Mouse (Mus musculus): ENCODE measurements at regions not wholly inside any gene's neighbourhood (a gene's known extent, or its start where the extent isn't known, plus 50 kb on each side); places are given as distances from the start of the nearest gene placed in this dataset.

GRCm38 (mm10) chr16:30895021-30895420 lies 186.2 kb downstream of the Xxylt1 start:
- no peak for ATAC-seq (ENCODE audit: insufficient read depth, low FRiP score, low TSS enrichment)
- H3K9ac ChIP-seq (ENCODE audit: low read length), result no peak overlapping the region
- DNase-seq (ENCODE audit: low spot score), result no peak
- WGBS, result 91% methylated on average over 4 of the region's 4 CpGs
- H3K9me3 ChIP-seq (ENCODE audit: control insufficient read depth, low read length), result no peaks in the 10 kb centered on the region
- H3K4me1 ChIP-seq (ENCODE audit: control insufficient read depth, insufficient read depth, low read length), result no peaks in the 10 kb centered on the region
- H3K36me3 ChIP-seq (ENCODE audit: control insufficient read depth, insufficient read depth, low read length), result no peaks in the 10 kb centered on the region
- H3K27ac ChIP-seq (ENCODE audit: low read depth, low read length), result no peak overlapping the region
- H3K4me2 ChIP-seq (ENCODE audit: low read depth), result no peak overlapping the region
- no peaks in the 10 kb centered on the region for H3K27me3 ChIP-seq (ENCODE audit: control insufficient read depth, insufficient read depth, low read length)
- H3K4me3 ChIP-seq (ENCODE audit: low read depth, low read length), result no peak overlapping the region

GRCm38 (mm10) chr16:30897371-30897770 lies 183.9 kb downstream of the Xxylt1 start:
- DNase-seq (ENCODE audit: low spot score) (no peak), ATAC-seq (ENCODE audit: insufficient read depth, low FRiP score, low TSS enrichment) (no peak)
- H3K27ac ChIP-seq (ENCODE audit: low read depth, low read length), result no peak overlapping the region
- no peaks in the 10 kb centered on the region for H3K9me3 ChIP-seq (ENCODE audit: control insufficient read depth, low read length)
- no peaks in the 10 kb centered on the region for H3K4me1 ChIP-seq (ENCODE audit: control insufficient read depth, insufficient read depth, low read length)
- WGBS, result 87% methylated on average over 3 of the region's 3 CpGs
- no peaks in the 10 kb centered on the region for H3K36me3 ChIP-seq (ENCODE audit: control insufficient read depth, insufficient read depth, low read length)
- H3K9ac ChIP-seq (ENCODE audit: low read length), result no peak overlapping the region
- H3K27me3 ChIP-seq (ENCODE audit: control insufficient read depth, insufficient read depth, low read length), result no peaks in the 10 kb centered on the region
- H3K4me2 ChIP-seq (ENCODE audit: low read depth), result no peak overlapping the region
- H3K4me3 ChIP-seq (ENCODE audit: low read depth, low read length), result no peak overlapping the region

DNA sequence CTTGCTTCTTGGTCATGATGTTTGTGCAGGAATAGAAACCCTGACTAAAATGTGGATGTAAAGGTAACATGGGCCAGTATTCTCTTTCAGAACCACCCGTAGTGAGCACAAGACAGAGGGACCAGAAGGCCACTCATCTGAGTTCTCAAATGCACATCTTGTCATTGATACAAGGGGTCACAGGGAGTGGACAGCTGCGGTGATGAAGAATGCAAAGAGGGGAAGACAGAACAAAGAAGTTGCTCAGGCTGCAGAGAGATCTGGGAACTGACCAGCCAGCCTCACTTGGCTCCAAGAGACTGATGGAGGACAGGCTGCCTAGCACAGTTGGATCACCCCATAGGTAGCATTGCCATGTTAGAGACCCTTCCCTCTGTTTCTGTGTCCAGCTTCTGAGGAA lies 181.1 kb downstream of the Xxylt1 start:
- no peak overlapping the region for H3K4me3 ChIP-seq (ENCODE audit: low read depth, low read length)
- WGBS, result 81% methylated on average over 2 of the region's 2 CpGs
- H3K9ac ChIP-seq (ENCODE audit: low read length), result no peak overlapping the region
- no peak for ATAC-seq (ENCODE audit: insufficient read depth, low FRiP score, low TSS enrichment)
- peaks cover 3% of the 10 kb centered on the region; the same call in 1 of the 2 replicates for H3K9me3 ChIP-seq (ENCODE audit: control insufficient read depth, low read length)
- H3K4me2 ChIP-seq (ENCODE audit: low read depth), result no peak overlapping the region
- no peaks in the 10 kb centered on the region for H3K4me1 ChIP-seq (ENCODE audit: control insufficient read depth, insufficient read depth, low read length)
- no peaks in the 10 kb centered on the region for H3K36me3 ChIP-seq (ENCODE audit: control insufficient read depth, insufficient read depth, low read length)
- DNase-seq (ENCODE audit: low spot score), result no peak
- no peak overlapping the region for H3K27ac ChIP-seq (ENCODE audit: low read depth, low read length)
- H3K27me3 ChIP-seq (ENCODE audit: control insufficient read depth, insufficient read depth, low read length), result no peaks in the 10 kb centered on the region

DNA sequence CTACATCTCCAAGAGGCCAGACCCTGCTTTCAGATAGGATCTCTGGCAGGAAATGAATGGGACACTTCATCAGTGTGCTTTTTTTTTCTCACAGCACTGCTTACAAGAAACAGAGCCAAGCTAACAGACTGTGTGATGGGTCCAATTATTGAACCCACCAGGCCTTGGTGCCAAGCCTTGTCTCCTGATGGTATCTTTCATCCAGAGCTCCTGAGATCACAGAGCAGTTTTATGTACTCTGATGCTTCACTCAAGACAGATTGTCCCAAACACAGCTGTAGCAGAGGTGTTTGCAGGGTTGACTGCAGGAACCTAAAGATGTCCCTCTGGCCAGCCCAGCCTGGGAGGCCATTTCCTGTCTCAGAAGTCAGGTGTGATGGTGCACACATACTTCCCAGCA lies 179.9 kb downstream of the Xxylt1 start:
- Histone ChIP-seq H3K27me3 (ENCODE audit: control insufficient read depth, insufficient read depth, low read length) (no peaks in the 10 kb centered on the region), H3K4me2 (ENCODE audit: low read depth) (no peak overlapping the region), H3K27ac (ENCODE audit: low read depth, low read length) (no peak overlapping the region), H3K4me3 (ENCODE audit: low read depth, low read length) (no peak overlapping the region), H3K9me3 (ENCODE audit: control insufficient read depth, low read length) (peaks cover 3% of the 10 kb centered on the region; the same call in 1 of the 2 replicates), H3K9ac (ENCODE audit: low read length) (no peak overlapping the region), H3K36me3 (ENCODE audit: control insufficient read depth, insufficient read depth, low read length) (no peaks in the 10 kb centered on the region), H3K4me1 (ENCODE audit: control insufficient read depth, insufficient read depth, low read length) (no peaks in the 10 kb centered on the region)
- no peak for ATAC-seq (ENCODE audit: insufficient read depth, low FRiP score, low TSS enrichment)
- DNase-seq (ENCODE audit: low spot score), result no peak

Data from neural tube, embryonic 11.5 days (tissue).